Mouse (Mus musculus) stomach, embryonic 14.5 days (tissue): ENCODE results near the gene Vwc2. TPM values are rescaled to one million over a fixed set of nuclear protein-coding genes. Genes with fewer than 3 reads are reported as not detected.

ENCODE experiments used
- ATAC-seq: fragments of 200-750 bp; cut with Nextera tagmentation; 2 replicates; pipeline ENCODE4 v1.8.0; 2017; ENCODE audit warnings: low read depth, moderate TSS enrichment; ENCODE audit not compliant: insufficient number of reproducible peaks, insufficient read depth, low FRiP score
- H3K27ac ChIP-seq: fragments of 300-500 bp; sonication (generic); 2 replicates; pipeline ENCODE4 v1.5.1; 2014; ENCODE audit warnings: mild to moderate bottlenecking, low read length, moderate library complexity, mixed read lengths
- H3K27me3 ChIP-seq: fragments of 300-500 bp; sonication (generic); 2 replicates; pipeline ENCODE4 v1.6.1; 2014; ENCODE audit warnings: low read length, control low read depth, mixed read lengths; ENCODE audit not compliant: control insufficient read depth, insufficient read depth
- H3K36me3 ChIP-seq: fragments of 300-500 bp; sonication (generic); 2 replicates; pipeline ENCODE4 v1.6.1; 2014; ENCODE audit warnings: mild to moderate bottlenecking, control low read depth, low read length, moderate library complexity, mixed read lengths; ENCODE audit not compliant: control insufficient read depth, insufficient read depth
- H3K4me1 ChIP-seq: fragments of 300-500 bp; sonication (generic); 2 replicates; pipeline ENCODE4 v1.6.1; 2014; ENCODE audit warnings: low read length, control low read depth, mixed read lengths; ENCODE audit not compliant: control insufficient read depth, insufficient read depth
- H3K4me2 ChIP-seq: fragments of 300-500 bp; sonication (generic); replicated peaks from 2 replicates; pipeline ENCODE4 v1.6.1; 2014; ENCODE audit warnings: low read depth, low read length, control low read depth
- H3K4me3 ChIP-seq: fragments of 300-500 bp; sonication (generic); 2 replicates; pipeline ENCODE4 v1.5.1; 2014; ENCODE audit warnings: low read depth, low read length, control low read depth
- H3K9ac ChIP-seq: fragments of 300-500 bp; sonication (generic); replicated peaks from 2 replicates; pipeline ENCODE4 v1.6.1; 2014; ENCODE audit warnings: low read depth, mild to moderate bottlenecking, control low read depth, low read length, moderate library complexity, mixed read lengths
- H3K9me3 ChIP-seq: fragments of 300-500 bp; sonication (generic); 2 replicates; pipeline ENCODE4 v1.6.1; 2016; ENCODE audit warnings: low read depth, low read length, control low read depth; ENCODE audit not compliant: control insufficient read depth
- WGBS: fragments of 180-500 bp; shearing (Covaris S2); extraction: QIAGEN DNeasy Blood & Tissue Kit; methylation state at CpG from one replicate; pipeline ENCODE4 v1.1.7; 2014; 5-methylcytosine and 5-hydroxymethylcytosine counted together
- polyA plus RNA-seq: library from polyadenylated mRNA; unstranded; fragments of >200 nt; fragmentation: Nextera tagmentation; extraction: Ambion mirVana; gene quantifications from 2 replicates; pipeline ENCODE4 v1.2.1, GENCODE M21; 2014

The Vwc2 gene
- 1.8 and 2.1 TPM in 2 replicates for polyA plus RNA-seq

DNA sequence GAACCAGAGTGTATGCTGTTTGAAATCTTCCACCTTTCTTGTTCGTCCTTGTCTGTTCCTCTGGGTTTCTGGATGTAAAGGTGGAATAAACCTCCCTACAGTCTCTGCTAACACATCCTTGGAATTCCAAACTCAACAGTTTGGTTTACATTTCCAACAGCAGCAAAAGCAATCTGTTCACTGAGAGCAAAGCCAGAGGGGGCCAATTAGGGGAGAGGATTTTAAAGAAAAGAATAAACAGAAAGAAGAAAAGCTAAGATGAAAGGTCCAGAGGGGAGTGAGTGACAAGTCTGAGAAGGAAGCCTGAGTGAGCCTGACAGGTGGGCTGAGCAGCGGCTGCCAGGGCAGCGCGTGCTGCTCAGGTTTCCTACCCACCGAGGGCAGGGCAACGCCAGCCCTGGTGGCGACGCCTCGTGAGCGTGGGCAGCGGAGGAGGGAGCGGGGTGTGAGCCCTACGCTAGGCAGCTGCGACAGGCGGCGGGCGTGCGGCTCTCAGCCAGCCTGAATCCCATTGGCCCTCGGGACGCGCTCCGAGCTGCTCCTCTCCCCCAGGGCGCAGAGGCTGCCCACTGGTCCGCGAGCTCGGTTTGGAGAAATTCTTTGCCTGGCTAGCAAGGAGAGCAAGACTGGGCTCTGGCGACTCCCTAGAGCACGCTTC, at the start of gene Vwc2:
TSS of gene Vwc2 (plus strand) at position 648 of the 658 bp plus-strand sequence.
- Histone ChIP-seq H3K36me3 (no peaks in the 10 kb centered on the region), H3K27ac (no peak within 1 kb of the TSS), H3K4me1 (no peaks in the 10 kb centered on the region; the same call in none of the 2 replicates), H3K9ac (no peak within 1 kb of the TSS; the same call in 1 of the 2 replicates), H3K27me3 (peaks cover 43% of the 10 kb centered on the region), H3K9me3 (no peaks in the 10 kb centered on the region), H3K4me3 (peak within 1 kb of the TSS; percentile 40), H3K4me2 (peak within 1 kb of the TSS; percentile 84)
- WGBS: 1% methylated on average over 28 of the region's 28 CpGs
- peak; percentile 56; the same call in 1 of the 2 replicates for ATAC-seq

DNA sequence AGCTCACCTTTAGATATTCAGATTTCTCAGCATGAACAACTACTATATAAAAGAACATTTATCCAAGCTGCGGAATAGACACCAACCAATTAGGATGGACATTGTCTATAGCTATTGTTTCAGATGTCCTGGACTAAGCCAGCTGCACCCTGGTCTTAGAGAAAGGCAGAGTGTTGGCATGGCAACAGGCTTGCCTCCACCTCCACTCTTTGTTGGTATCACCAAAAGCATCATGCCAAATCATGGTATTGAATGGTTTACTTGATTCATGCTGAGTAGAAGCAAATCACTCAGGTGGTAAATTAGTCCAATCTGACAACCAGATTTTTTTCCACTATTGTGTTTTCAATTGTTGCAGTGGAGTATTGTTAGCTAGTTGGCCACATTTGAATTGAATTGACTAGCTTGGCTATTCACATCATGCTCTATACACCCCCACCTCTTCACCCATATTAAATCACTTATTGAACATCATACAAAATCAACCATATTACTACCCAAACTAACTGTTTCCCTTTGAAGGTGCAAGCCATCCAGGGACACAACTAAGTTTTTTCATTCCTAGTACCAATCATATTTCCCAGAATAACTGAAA, 25.8 kb upstream of the Vwc2 start:
- H3K4me2 ChIP-seq: no peak overlapping the region
- ATAC-seq: no peak
- 88% methylated on average over 1 of the region's 1 CpGs for WGBS
- no peaks in the 10 kb centered on the region for H3K4me1 ChIP-seq
- no peak overlapping the region for H3K4me3 ChIP-seq
- no peak overlapping the region for H3K9ac ChIP-seq
- no peak overlapping the region for H3K27ac ChIP-seq
- H3K27me3 ChIP-seq: no peaks in the 10 kb centered on the region
- no peaks in the 10 kb centered on the region for H3K36me3 ChIP-seq
- no peaks in the 10 kb centered on the region for H3K9me3 ChIP-seq

DNA sequence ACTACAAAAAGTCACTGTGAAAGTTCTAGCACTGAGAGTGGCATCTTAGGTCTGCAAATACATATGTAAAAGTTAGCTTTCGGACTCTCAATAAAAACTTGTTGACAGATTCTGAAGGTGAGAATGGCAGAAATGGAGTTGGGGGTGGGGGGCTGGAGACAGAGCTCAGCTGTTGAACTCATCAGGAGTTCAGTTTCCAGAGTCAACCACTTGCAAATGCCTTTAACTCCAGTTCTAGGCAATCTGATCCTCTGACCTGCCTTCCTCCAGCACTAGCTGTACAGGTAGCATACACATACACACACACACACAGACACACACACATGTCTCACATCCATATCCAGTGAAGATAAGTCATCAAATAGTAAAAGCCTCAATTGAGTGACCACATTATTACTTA, 16.4 kb upstream of the Vwc2 start:
- WGBS: 91% methylated on average over 1 of the region's 1 CpGs
- H3K36me3 ChIP-seq: no peaks in the 10 kb centered on the region
- H3K27ac ChIP-seq: no peak overlapping the region
- no peak overlapping the region for H3K4me3 ChIP-seq
- H3K9me3 ChIP-seq: no peaks in the 10 kb centered on the region
- H3K27me3 ChIP-seq: no peaks in the 10 kb centered on the region
- no peak overlapping the region for H3K4me2 ChIP-seq
- H3K4me1 ChIP-seq: no peaks in the 10 kb centered on the region
- ATAC-seq: no peak
- no peak overlapping the region for H3K9ac ChIP-seq

DNA sequence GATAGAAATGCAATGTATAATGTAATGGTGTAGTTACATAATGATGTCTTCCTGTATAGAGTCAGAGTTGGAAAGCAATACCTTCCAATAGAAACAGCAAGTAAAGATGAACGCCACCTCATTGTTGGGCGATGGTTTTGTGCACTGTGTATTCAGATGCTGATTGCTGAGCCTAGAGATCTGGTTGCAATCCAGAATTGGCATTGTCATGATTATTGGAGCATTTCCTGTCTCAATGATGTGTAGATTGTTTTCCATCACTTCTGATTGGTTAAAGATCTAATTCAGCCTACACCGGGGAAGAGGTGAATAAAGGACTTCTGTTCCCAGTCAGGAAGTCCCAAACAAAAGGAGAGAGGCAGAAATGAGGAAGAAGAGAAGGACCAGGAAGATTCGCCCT, 15.7 kb upstream of the Vwc2 start:
- ATAC-seq: no peak
- H3K9ac ChIP-seq: no peak overlapping the region
- H3K4me2 ChIP-seq: no peak overlapping the region
- WGBS: 85% methylated on average over 4 of the region's 4 CpGs
- no peaks in the 10 kb centered on the region for H3K27me3 ChIP-seq
- H3K36me3 ChIP-seq: no peaks in the 10 kb centered on the region
- H3K4me1 ChIP-seq: no peaks in the 10 kb centered on the region
- no peak overlapping the region for H3K4me3 ChIP-seq
- H3K9me3 ChIP-seq: no peaks in the 10 kb centered on the region
- H3K27ac ChIP-seq: no peak overlapping the region

DNA sequence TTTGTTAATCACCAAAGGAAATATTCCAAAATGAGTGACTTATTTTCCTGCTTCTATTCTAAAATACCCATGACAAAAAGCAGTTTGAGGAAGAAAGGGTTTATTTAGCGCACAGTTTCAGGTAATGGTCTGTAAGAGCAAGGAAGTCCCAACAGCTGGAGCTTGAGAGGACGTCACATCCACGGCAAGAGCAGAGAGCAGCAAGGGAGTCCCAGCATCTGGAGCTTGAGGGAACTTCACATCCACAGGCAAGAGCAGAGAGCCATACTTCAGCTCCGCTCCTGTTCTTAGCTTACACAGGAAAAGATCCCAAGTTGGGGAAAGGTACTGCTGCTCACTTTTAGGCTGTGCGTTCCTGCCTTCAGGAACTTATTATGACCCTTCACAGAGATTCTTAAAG, 15.0 kb upstream of the Vwc2 start:
- no peaks in the 10 kb centered on the region for H3K4me1 ChIP-seq
- H3K9ac ChIP-seq: no peak overlapping the region
- 84% methylated on average over 5 of the region's 5 CpGs for WGBS
- no peaks in the 10 kb centered on the region for H3K36me3 ChIP-seq
- H3K4me3 ChIP-seq: no peak overlapping the region
- no peak overlapping the region for H3K27ac ChIP-seq
- ATAC-seq: no peak
- no peaks in the 10 kb centered on the region for H3K27me3 ChIP-seq
- no peaks in the 10 kb centered on the region for H3K9me3 ChIP-seq
- no peak overlapping the region for H3K4me2 ChIP-seq

DNA sequence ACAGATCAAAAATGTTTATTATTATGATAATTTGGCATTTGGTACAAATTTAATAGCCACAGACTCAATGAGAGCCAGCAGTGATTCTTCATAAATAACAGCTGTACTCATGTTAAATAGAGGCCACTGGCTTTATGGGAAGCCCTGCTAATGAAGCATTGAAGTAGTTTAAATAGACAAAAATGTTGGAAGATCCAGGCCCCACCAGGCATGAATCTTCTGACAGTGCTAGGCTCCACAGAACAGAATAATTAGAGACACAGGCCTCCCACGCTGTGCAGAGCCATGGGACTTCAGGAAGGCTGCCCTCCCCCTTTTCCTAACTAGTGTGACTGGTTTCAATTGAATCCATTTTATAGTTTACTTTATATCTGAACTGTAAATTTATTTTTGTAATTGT, 11.8 kb upstream of the Vwc2 start:
- WGBS: 61% methylated on average over 1 of the region's 1 CpGs
- Histone ChIP-seq H3K27me3 (no peaks in the 10 kb centered on the region), H3K27ac (no peak overlapping the region), H3K4me3 (no peak overlapping the region), H3K36me3 (no peaks in the 10 kb centered on the region), H3K4me2 (no peak overlapping the region), H3K9ac (no peak overlapping the region), H3K9me3 (no peaks in the 10 kb centered on the region), H3K4me1 (no peaks in the 10 kb centered on the region)
- peak; percentile 67; the same call in 1 of the 2 replicates for ATAC-seq

DNA sequence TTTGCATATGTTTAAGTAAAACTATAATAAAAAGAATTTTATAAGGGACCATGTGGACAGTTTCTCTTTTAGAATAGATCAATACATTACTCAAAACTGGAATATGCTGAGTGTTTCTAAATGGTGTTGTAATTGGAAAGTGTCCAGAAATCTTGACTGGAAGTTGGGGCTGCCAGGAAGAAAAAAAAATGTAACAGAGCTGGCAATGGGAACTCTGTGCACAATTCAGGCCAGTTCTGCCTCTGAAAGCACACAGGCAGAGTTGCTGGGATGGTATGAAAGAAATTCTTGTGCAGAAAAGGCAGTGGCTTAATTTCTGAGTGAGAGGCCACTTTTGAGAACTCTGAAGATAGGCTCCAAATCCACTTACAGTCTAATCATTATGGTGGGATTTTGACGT, 11.4 kb upstream of the Vwc2 start:
- WGBS: 24% methylated on average over 1 of the region's 1 CpGs
- Histone ChIP-seq H3K9ac (no peak overlapping the region), H3K9me3 (no peaks in the 10 kb centered on the region), H3K4me3 (no peak overlapping the region), H3K4me1 (no peaks in the 10 kb centered on the region), H3K27ac (no peak overlapping the region), H3K36me3 (no peaks in the 10 kb centered on the region), H3K4me2 (no peak overlapping the region), H3K27me3 (no peaks in the 10 kb centered on the region)
- peak; percentile 53; the same call in 1 of the 2 replicates for ATAC-seq

DNA sequence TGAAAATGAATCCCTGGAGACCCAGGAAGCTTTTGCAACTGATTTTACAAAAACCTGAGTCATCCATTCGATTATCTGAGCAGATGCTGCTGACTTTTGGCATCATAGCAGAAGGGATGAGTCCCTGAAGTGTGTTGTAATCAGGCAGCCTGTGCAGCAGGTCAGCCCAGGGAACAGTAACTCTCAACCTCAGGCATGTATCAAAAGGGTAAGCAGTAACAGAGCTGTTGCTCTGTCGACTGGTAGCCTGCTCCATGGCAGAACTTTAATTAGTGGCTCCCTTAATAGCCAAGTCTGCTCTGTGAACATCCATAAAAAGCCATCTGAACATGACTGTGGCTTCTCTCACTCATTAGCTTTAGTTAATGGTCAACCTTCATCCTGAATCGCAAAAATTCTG, 5.1 kb upstream of the Vwc2 start:
- Histone ChIP-seq H3K4me2 (no peak overlapping the region), H3K4me3 (no peak overlapping the region), H3K27ac (no peak overlapping the region), H3K36me3 (no peaks in the 10 kb centered on the region), H3K9me3 (no peaks in the 10 kb centered on the region), H3K27me3 (peaks cover 8% of the 10 kb centered on the region), H3K9ac (no peak overlapping the region), H3K4me1 (no peaks in the 10 kb centered on the region)
- 47% methylated on average over 3 of the region's 3 CpGs for WGBS
- no peak for ATAC-seq
